Mouse (Mus musculus): ENCODE measurements at regions not wholly inside any gene's neighbourhood (a gene's known extent, or its start where the extent isn't known, plus 50 kb on each side); places are given as distances from the start of the nearest gene placed in this dataset.
"Not testable (repeated sequence)": the region's sequence is repeated elsewhere in the genome, so short reads cannot be mapped to it uniquely, and the experiment has no call there.

DNA sequence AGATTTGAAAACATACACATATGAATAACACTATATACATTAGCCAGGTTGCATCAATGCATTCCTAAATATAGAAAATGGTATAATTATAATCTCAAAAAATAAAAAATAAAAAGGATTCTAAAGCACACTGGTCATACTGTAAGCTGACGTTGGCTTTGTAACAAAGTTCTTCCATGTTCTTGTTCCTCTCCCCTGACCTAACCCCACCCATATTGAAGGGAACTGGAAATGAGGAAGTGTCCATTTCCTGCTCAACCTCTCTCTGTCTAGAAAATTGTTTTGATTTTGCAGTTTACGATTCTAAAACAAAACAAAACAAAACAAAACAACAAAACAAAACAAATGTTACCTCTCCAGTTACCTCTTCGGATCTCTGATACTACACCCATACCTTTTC, 427.5 kb upstream of the Dab2 start:
- ATAC-seq (ENCODE audit: low read depth) (no peak), DNase-seq (no peak)
- no peaks in the 10 kb centered on the region for H3K9me3 ChIP-seq (replicated peaks)
- H3K27me3 ChIP-seq: no peaks in the 10 kb centered on the region
- no peaks in the 10 kb centered on the region for H3K4me1 ChIP-seq (replicated peaks)
- no peak overlapping the region for H3K4me3 ChIP-seq (replicated peaks)
- WGBS (ENCODE audit: insufficient replicate concordance): 35% methylated on average over 3 of the region's 3 CpGs
- no peak overlapping the region for H3K9ac ChIP-seq
- H3K36me3 ChIP-seq: no peaks in the 10 kb centered on the region
- no peak overlapping the region for H3K4me2 ChIP-seq
- H3K27ac ChIP-seq: no peak overlapping the region

DNA sequence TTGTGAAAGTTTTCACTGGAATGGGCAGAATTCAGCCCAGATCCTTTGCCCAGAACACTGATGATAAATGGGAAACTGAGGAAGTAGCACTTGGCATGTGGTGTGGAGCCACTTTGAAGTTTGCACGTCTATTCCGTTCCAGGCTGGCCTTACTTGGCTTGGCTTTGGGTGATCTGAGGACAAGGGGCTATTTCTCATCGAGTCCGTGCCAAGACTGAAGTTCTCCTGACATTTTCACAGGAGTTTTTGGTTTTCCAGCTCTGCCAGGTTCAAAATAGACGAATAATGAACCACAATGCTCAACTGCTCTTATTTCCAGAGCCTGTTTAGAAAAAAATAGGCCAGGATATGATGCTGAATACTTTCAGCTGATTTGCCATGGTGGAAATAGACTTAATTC, 421.8 kb upstream of the Dab2 start:
- Histone ChIP-seq H3K36me3 (no peaks in the 10 kb centered on the region), H3K4me3 (replicated peaks) (no peak overlapping the region), H3K4me2 (no peak overlapping the region), H3K27me3 (no peaks in the 10 kb centered on the region), H3K9me3 (replicated peaks) (no peaks in the 10 kb centered on the region), H3K9ac (no peak overlapping the region), H3K4me1 (replicated peaks) (no peaks in the 10 kb centered on the region), H3K27ac (no peak overlapping the region)
- DNase-seq: no peak
- no peak for ATAC-seq (ENCODE audit: low read depth)
- 68% methylated on average over 5 of the region's 5 CpGs for WGBS (ENCODE audit: insufficient replicate concordance)

DNA sequence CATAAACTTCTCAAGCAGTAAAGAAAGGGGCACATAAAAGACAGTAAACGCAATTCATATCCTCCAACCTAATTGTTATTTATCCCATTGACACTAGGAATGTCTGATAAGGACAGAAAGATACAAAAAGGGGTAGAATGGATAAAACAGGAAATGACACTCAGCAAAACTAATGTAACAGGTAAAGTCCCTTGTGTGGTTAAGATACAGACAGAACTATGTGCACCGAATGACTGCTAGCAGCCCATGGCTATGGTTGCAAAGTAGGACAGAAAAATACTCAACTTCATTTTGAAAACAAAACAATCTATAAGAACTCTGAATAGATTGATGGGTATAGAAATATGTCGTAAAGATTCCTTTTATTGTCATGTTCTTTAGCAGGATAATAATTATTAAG, 408.4 kb upstream of the Dab2 start:
- H3K9me3 ChIP-seq (replicated peaks): no peaks in the 10 kb centered on the region
- no peak overlapping the region for H3K4me3 ChIP-seq (replicated peaks)
- ATAC-seq (ENCODE audit: low read depth) (no peak), DNase-seq (no peak)
- H3K36me3 ChIP-seq: no peaks in the 10 kb centered on the region
- no peak overlapping the region for H3K9ac ChIP-seq
- 57% methylated on average over 3 of the region's 3 CpGs for WGBS (ENCODE audit: insufficient replicate concordance)
- no peaks in the 10 kb centered on the region for H3K4me1 ChIP-seq (replicated peaks)
- no peaks in the 10 kb centered on the region for H3K27me3 ChIP-seq
- no peak overlapping the region for H3K27ac ChIP-seq
- H3K4me2 ChIP-seq: no peak overlapping the region

DNA sequence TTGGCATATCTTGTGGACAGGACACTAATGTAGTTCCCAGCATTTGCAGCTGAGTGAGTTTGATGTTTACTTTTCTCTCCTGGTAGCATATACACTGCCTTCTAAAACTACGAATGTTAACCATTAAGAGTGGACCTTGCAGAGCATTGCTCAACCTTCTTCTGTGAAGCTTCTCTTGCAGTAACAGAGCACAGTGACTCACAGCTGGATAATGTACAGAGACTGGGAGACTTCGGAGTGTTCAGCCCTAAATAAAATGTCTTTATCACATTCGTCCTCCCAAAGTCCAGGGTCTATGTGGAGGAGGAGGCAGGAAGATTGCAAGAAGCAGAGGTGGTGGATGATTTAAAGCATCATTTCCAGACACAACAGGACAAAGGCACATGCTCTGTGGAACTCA, 407.6 kb upstream of the Dab2 start:
- DNase-seq (no peak), ATAC-seq (ENCODE audit: low read depth) (no peak)
- Histone ChIP-seq H3K27ac (no peak overlapping the region), H3K27me3 (no peaks in the 10 kb centered on the region), H3K4me1 (replicated peaks) (no peaks in the 10 kb centered on the region), H3K4me2 (no peak overlapping the region), H3K4me3 (replicated peaks) (no peak overlapping the region), H3K9ac (no peak overlapping the region), H3K36me3 (no peaks in the 10 kb centered on the region), H3K9me3 (replicated peaks) (no peaks in the 10 kb centered on the region)
- WGBS (ENCODE audit: insufficient replicate concordance): 44% methylated on average over 3 of the region's 3 CpGs

DNA sequence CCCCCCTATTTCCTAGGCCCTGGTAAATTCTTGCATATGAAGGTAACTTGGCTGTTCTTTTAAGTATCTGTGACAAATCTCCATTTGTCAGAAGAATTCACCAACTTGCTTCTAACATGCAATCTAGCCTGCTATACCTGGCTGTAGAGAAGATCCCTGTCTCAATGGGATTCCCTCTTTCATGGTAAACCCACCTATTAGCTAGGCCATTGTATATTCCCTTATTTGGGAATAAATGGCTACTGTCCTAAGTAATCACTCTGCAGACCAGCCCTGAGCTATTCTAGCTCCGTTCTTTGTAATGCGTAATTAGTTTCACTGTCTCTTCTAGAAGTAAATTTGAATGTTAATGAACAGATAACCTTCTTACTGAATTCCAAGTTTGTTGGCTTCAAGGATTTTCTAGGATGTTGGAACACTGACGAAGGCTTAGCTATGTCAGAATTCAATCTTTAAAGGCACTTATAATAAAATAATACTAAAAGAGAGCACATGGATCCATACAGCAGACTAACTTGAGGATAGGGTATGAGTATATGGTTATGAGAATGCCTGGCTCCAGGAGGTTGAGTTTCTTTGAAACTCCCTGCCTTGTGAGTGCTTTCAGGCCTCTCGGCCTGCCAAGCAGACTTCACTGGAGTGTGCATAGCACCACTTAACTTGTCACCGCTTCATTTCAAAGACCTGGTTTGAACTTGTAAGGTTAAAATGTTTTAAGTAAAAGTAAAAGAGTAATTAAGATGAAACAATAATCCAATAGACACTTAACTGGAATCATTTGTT, 403.7 kb upstream of the Dab2 start:
- whole genome bisulfite sequencing (ENCODE audit: insufficient replicate concordance): 78% methylated on average over 5 of the region's 5 CpGs
- H3K36me3 ChIP-seq; H3K9me3 ChIP-seq (replicated peaks); H3K27me3 ChIP-seq; H3K4me1 ChIP-seq (replicated peaks); H3K4me3 ChIP-seq (replicated peaks); ATAC-seq (ENCODE audit: low read depth); H3K27ac ChIP-seq; H3K4me2 ChIP-seq; DNase-seq; H3K9ac ChIP-seq: not testable (repeated sequence)

DNA sequence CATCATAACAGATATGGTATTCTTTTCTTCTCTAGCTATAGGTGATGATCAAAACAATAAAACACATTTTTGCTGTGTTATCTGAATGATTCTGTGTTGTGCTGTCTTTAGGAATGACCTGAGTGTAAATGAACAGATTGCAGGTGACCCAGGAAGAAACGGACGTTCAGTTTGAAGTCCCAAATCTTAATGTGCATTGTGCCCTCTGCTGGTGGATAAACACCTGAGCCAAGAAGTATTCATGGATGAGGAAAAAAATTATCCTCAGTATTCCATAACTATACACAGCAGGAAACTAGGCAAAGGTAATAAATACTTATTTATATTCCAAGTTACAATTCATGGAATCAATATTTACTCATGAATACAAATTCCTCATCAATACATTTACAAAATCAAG, 384.3 kb upstream of the Dab2 start:
- DNase-seq: no peak
- Histone ChIP-seq H3K27ac (no peak overlapping the region), H3K9me3 (replicated peaks) (no peaks in the 10 kb centered on the region), H3K4me2 (no peak overlapping the region), H3K27me3 (no peaks in the 10 kb centered on the region), H3K36me3 (no peaks in the 10 kb centered on the region), H3K9ac (no peak overlapping the region), H3K4me3 (replicated peaks) (no peak overlapping the region), H3K4me1 (replicated peaks) (no peaks in the 10 kb centered on the region)
- 9% methylated on average over 2 of the region's 2 CpGs for WGBS (ENCODE audit: insufficient replicate concordance)
- no peak for ATAC-seq (ENCODE audit: low read depth)

DNA sequence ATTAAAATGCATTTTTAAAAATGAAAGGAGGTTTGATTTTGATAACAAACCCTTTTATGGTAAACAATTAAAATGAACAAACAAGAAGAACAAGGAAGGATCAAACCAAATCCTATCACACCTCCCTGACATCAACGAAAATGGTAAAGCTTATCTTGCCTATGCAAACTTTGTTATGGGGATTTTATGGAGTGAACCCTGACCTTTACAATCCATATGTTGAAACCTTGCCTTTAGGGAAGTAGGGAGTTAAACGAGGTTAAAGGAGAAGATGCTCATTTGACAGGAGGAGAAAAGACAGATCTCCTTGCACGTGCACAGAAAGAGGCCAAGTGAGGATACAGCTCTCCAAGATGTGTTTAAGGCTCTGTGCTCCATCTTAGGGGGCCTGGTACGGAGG, 379.5 kb upstream of the Dab2 start:
- 44% methylated on average over 4 of the region's 4 CpGs for WGBS (ENCODE audit: insufficient replicate concordance)
- Histone ChIP-seq H3K9ac (no peak overlapping the region), H3K4me3 (replicated peaks) (no peak overlapping the region), H3K27me3 (no peaks in the 10 kb centered on the region), H3K4me2 (no peak overlapping the region), H3K36me3 (no peaks in the 10 kb centered on the region), H3K27ac (no peak overlapping the region), H3K4me1 (replicated peaks) (no peaks in the 10 kb centered on the region), H3K9me3 (replicated peaks) (no peaks in the 10 kb centered on the region)
- ATAC-seq (ENCODE audit: low read depth): no peak
- DNase-seq: no peak

DNA sequence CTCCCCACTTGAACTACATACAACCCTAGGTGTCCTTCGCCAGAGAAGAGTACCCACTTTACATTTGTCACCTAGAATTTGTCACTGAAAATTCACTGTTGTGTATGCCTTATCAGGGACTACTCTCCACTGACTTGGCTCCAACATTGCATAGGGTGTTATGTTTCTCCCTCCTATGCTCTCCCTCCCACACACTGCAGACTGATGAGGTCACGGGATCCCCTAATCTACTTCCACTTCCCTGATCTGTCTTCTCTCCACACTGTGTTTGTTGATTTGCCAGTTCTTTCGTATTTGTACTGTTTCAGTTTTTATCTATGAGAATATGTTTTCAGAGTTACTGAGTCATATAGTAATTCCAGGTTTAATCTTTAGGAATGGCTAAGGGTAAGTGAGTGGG, 371.8 kb upstream of the Dab2 start:
- Histone ChIP-seq H3K27ac (no peak overlapping the region), H3K4me1 (replicated peaks) (no peaks in the 10 kb centered on the region), H3K9ac (no peak overlapping the region), H3K36me3 (no peaks in the 10 kb centered on the region), H3K27me3 (no peaks in the 10 kb centered on the region), H3K4me3 (replicated peaks) (no peak overlapping the region), H3K4me2 (no peak overlapping the region), H3K9me3 (replicated peaks) (no peaks in the 10 kb centered on the region)
- DNase-seq: no peak
- ATAC-seq (ENCODE audit: low read depth): no peak
- WGBS (ENCODE audit: insufficient replicate concordance): 52% methylated on average over 3 of the region's 3 CpGs

DNA sequence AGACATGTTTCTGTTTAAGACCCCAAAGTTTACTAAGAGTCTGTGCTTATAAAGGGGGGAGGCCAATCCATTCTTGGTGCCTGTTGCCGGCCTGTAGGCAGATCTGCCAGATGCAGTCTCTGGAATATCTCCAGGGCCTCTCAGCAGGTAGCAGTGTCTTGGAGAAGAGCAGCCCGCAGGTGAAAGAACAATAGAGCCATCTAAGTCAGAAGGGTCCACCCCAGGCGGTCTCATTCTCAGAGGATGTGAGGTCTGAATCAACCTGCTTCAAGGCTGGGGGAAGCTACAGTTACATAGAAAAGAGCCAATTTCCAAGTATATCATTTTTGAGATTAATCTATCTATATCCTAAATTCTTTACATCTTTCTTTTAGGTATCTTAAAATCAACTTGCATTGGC, 366.0 kb upstream of the Dab2 start:
- H3K4me3 ChIP-seq (replicated peaks): no peak overlapping the region
- H3K9ac ChIP-seq: no peak overlapping the region
- no peak overlapping the region for H3K27ac ChIP-seq
- ATAC-seq (ENCODE audit: low read depth): no peak
- H3K4me1 ChIP-seq (replicated peaks): no peaks in the 10 kb centered on the region
- no peak for DNase-seq
- H3K4me2 ChIP-seq: no peak overlapping the region
- H3K27me3 ChIP-seq: no peaks in the 10 kb centered on the region
- H3K36me3 ChIP-seq: no peaks in the 10 kb centered on the region
- WGBS (ENCODE audit: insufficient replicate concordance): 58% methylated on average over 3 of the region's 3 CpGs
- H3K9me3 ChIP-seq (replicated peaks): no peaks in the 10 kb centered on the region

DNA sequence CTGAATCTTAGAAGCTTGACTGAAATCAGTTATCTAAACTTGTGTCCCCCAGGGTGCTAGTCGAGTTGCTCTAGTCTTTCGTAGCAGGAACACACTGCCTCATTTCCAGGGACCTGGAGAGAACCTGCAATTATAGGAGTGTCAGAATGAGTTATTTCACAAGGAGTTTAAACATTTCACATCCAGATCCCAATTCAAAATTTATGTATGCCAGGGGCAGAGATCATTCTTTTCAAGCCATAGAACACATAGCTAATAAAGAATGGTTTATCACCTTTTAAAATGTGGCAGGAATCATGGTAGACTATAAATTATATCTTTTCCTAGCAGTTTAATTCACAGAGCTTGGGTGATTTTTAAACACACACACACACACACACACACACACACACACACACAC, 358.6 kb upstream of the Dab2 start:
- WGBS (ENCODE audit: insufficient replicate concordance): 49% methylated on average over 2 of the region's 2 CpGs
- no peaks in the 10 kb centered on the region for H3K4me1 ChIP-seq (replicated peaks)
- no peak for ATAC-seq (ENCODE audit: low read depth)
- no peaks in the 10 kb centered on the region for H3K27me3 ChIP-seq
- H3K4me2 ChIP-seq: no peak overlapping the region
- H3K9ac ChIP-seq: no peak overlapping the region
- H3K27ac ChIP-seq: no peak overlapping the region
- no peak overlapping the region for H3K4me3 ChIP-seq (replicated peaks)
- no peaks in the 10 kb centered on the region for H3K36me3 ChIP-seq
- DNase-seq: no peak
- no peaks in the 10 kb centered on the region for H3K9me3 ChIP-seq (replicated peaks)

DNA sequence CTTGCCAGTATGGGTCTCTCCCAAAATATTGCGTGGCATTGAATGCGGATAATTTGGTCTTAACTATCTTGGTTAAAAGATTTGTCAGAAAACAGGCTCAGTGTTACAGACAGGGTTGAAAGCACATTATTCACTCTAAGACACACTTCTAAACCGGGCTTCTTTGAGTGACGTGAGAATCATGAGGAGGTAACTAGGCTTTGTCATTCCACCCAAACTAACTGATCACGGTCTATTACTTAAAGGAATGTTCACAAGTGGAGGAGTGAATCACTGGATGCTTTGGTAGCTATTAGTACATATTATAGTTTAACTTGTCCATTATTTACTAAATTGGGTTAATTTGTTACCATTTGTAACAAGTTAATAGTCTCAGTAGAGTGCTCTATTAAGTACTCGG, 352.9 kb upstream of the Dab2 start:
- Histone ChIP-seq H3K27me3 (no peaks in the 10 kb centered on the region), H3K9ac (no peak overlapping the region), H3K4me1 (replicated peaks) (no peaks in the 10 kb centered on the region), H3K27ac (no peak overlapping the region), H3K9me3 (replicated peaks) (no peaks in the 10 kb centered on the region), H3K4me2 (no peak overlapping the region), H3K36me3 (no peaks in the 10 kb centered on the region), H3K4me3 (replicated peaks) (no peak overlapping the region)
- DNase-seq (no peak), ATAC-seq (ENCODE audit: low read depth) (no peak)
- 75% methylated on average over 6 of the region's 6 CpGs for WGBS (ENCODE audit: insufficient replicate concordance)

DNA sequence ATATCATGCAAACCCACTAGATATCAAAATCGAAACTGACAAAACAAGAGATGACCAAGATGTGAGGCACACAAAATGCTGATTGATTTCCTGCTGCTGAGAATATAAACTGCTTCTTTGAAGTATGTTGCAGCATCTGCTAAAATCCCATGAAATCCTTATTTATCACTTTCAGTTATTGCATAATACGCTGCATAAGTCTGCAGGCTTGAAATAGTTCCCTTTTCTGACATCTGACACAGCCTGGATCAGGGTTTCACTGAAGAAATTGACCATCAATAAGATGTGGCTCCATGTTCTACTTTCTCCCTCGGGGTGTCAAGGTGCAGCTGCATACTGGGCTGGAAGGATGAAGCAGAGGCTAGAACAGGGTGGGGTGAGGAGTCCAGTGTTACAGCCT, 348.7 kb upstream of the Dab2 start:
- no peaks in the 10 kb centered on the region for H3K36me3 ChIP-seq
- H3K4me2 ChIP-seq: no peak overlapping the region
- H3K9me3 ChIP-seq (replicated peaks): no peaks in the 10 kb centered on the region
- no peaks in the 10 kb centered on the region for H3K4me1 ChIP-seq (replicated peaks)
- no peak overlapping the region for H3K9ac ChIP-seq
- no peak overlapping the region for H3K4me3 ChIP-seq (replicated peaks)
- H3K27ac ChIP-seq: no peak overlapping the region
- ATAC-seq (ENCODE audit: low read depth) (no peak), DNase-seq (no peak)
- no peaks in the 10 kb centered on the region for H3K27me3 ChIP-seq
- 39% methylated on average over 3 of the region's 3 CpGs for WGBS (ENCODE audit: insufficient replicate concordance)
